Mouse (Mus musculus): ENCODE measurements around the gene Map4k4.

DNA sequence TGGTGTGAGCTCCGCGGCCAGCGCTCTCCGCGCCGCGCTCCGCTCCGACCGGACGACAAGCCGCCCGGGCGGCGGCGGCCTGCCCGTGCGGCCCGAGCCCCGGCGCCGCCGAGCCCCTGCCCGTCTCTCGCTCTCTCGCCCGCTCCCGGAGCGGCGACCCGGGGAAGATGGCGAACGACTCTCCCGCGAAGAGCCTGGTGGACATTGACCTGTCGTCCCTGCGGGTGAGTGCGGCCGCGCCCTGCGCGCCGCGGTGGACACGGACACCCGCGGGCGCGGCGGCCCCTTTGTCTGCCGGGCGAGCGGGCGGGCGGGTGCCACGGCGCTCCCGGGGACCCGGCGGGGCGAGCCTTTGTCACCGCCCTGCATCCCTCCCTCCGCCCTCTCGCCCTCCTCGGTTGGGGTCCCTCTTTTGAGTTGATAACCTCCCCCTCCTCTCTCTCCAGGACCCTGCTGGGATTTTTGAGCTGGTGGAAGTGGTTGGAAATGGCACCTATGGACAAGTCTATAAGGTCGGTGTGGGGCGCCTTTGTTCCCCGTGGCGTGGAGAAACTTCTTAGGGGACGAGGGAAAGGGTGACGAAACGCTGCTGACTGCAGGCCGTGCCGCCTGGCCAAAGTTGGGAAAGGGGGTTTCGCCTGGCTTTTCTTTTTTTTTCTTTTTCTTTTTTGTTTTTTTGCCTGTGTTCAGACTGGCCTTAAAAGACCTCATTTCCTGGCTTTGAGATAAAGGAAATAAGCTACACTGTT is 524 bp downstream of the Map4k4 start:
- no peak for TF ChIP-seq CTCF (IDR thresholded peaks at IDR 0.05; ENCODE audit: borderline replicate concordance, insufficient read depth, low read depth, low read length)
- no peak for TF ChIP-seq POLR2A (IDR thresholded peaks at IDR 0.05; ENCODE audit: borderline replicate concordance, insufficient read depth, low read length)
